Mouse (Mus musculus): Measurements from ENCODE around the gene Tcstv3.

DNA sequence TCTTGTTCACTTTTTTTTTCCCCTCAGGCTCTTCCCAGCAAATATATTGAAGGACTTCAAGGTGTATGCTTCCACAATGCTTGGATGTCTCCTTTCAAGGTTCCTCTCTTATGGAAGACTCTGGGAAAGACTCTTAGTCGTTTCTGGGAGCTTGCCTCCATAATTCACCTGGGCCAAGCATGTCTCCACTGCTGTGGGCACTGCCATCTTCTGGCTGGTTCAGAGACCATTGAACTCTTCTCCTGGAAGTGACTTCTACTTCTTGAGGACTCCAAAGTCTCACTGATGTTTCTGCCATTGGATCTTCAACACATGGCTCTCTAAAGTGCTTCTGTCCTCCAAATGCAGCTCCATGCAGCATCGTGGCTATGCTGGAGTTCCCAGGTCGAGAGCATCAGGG is 3.5 kb downstream of the Tcstv3 start:
- TF ChIP-seq CTCF (IDR thresholded peaks at IDR 0.05; ENCODE audit: borderline replicate concordance, insufficient read depth, low read length) (no peak), POLR2A (IDR thresholded peaks at IDR 0.05; ENCODE audit: low read depth, low read length) (no peak)

Data from embryonic fibroblast, embryonic 13.5 days (primary cell).